ENCODE assay signal across 14 mouse cellular contexts in genomic region chr2:166974177-166974872, GRCm38 (mm10). TPM values are rescaled to one million over a fixed set of nuclear protein-coding genes. Genes with fewer than 3 reads are reported as not detected.
DNase-seq lines count a peak whose midpoint lies in the region; ATAC-seq and TF ChIP-seq lines count a peak whose summit lies in the region.
"Had no signal": no experiment of that assay in that cellular context is flagged by ENCODE, and none has a peak within 500 bp of the region (broad histone marks: within the 10 kb centered on the region; RNA-seq: fewer than 3 reads in every experiment).

No protein-coding gene starts in this region.

- ATAC-seq in kidney, embryonic 15.5 days (replicated peaks; ENCODE audit: low FRiP score) = no peak
- peak; percentile 44 for ATAC-seq in megakaryocyte progenitor cell, adult 5-6 weeks (replicated peaks; ENCODE audit: poor library complexity)
- ATAC-seq: hindbrain, postnatal 0 days; midbrain, embryonic 16.5 days had no signal

- whole genome bisulfite sequencing in kidney, embryonic 15.5 days = 81% methylated on average over 6 of the region's 6 CpGs
- WGBS in bone marrow, adult 2 months = 38% methylated on average over 6 of the region's 6 CpGs

- H3K4me3 ChIP-seq in kidney, embryonic 15.5 days (replicated peaks) = no peak overlapping the region
- H3K4me3 ChIP-seq in bone marrow, adult 2 months (replicated peaks; ENCODE audit: control insufficient read depth, low read depth, low read length) = no peak overlapping the region
- H3K4me3 ChIP-seq in embryonic fibroblast, embryonic 13.5 days (ENCODE audit: insufficient read depth, low read length) = no peak overlapping the region
- H3K4me3 ChIP-seq: embryonic facial prominence, embryonic 12.5 days; heart, embryonic 12.5 days had no signal

- H3K36me3 ChIP-seq in kidney, embryonic 15.5 days = no peaks in the 10 kb centered on the region
- H3K36me3 ChIP-seq: embryonic facial prominence, embryonic 12.5 days; heart, embryonic 12.5 days had no signal

- H3K4me2 ChIP-seq in kidney, embryonic 15.5 days = no peak overlapping the region
- H3K4me2 ChIP-seq: embryonic facial prominence, embryonic 12.5 days; heart, embryonic 12.5 days had no signal

- H3K27me3 ChIP-seq in kidney, embryonic 15.5 days = no peaks in the 10 kb centered on the region
- H3K27me3 ChIP-seq: embryonic facial prominence, embryonic 12.5 days; heart, embryonic 12.5 days had no signal

- H3K4me1 ChIP-seq in kidney, embryonic 15.5 days = peaks cover 30% of the 10 kb centered on the region
- H3K4me1 ChIP-seq in bone marrow, adult 2 months (ENCODE audit: control insufficient read depth, insufficient read depth, low read length) = peaks cover 3% of the 10 kb centered on the region; the same call in 1 of the 2 replicates
- H3K4me1 ChIP-seq in embryonic fibroblast, embryonic 13.5 days (ENCODE audit: control insufficient read depth, insufficient read depth, low read length) = peaks cover 32% of the 10 kb centered on the region

- H3K9me3 ChIP-seq in kidney, embryonic 15.5 days (replicated peaks) = no peaks in the 10 kb centered on the region
- H3K9me3 ChIP-seq: embryonic facial prominence, embryonic 12.5 days; heart, embryonic 12.5 days had no signal

- no peak overlapping the region for H3K9ac ChIP-seq in kidney, embryonic 15.5 days
- H3K9ac ChIP-seq: embryonic facial prominence, embryonic 12.5 days; heart, embryonic 12.5 days had no signal

- TF ChIP-seq CTCF in bone marrow, adult 2 months (IDR thresholded peaks at IDR 0.05; ENCODE audit: control insufficient read depth, insufficient read depth, low read length) = no peak
- TF ChIP-seq CTCF in embryonic fibroblast, embryonic 13.5 days (IDR thresholded peaks at IDR 0.05; ENCODE audit: borderline replicate concordance, insufficient read depth, low read length) = no peak

- peak overlapping the region; percentile 51; the same call in 1 of the 2 replicates for H3K27ac ChIP-seq in kidney, embryonic 15.5 days
- H3K27ac ChIP-seq in bone marrow, adult 2 months (ENCODE audit: control insufficient read depth, insufficient read depth, low read depth, low read length, poor library complexity) = peak overlapping the region; percentile 43; the same call in 1 of the 2 replicates
- peak overlapping the region; percentile 86; the same call in 1 of the 2 replicates for H3K27ac ChIP-seq in embryonic fibroblast, embryonic 13.5 days (ENCODE audit: insufficient read depth, low read length)
- H3K27ac ChIP-seq: embryonic facial prominence, embryonic 12.5 days; hindbrain, postnatal 0 days had no signal

- no peak for DNase-seq in kidney, postnatal 25 days
- no peak for DNase-seq in right cerebral cortex, postnatal 4 days
- no peak for DNase-seq in ovary, postnatal 10 days (ENCODE audit: low spot score)
- DNase-seq: adrenal gland, postnatal 36 days; cerebellum, postnatal 10 days; kidney, postnatal 36 days had no signal

- no peak for TF ChIP-seq POLR2A in bone marrow, adult 2 months (IDR thresholded peaks at IDR 0.05; ENCODE audit: borderline replicate concordance, control insufficient read depth, low read depth, low read length)
- no peak for TF ChIP-seq POLR2A in embryonic fibroblast, embryonic 13.5 days (IDR thresholded peaks at IDR 0.05; ENCODE audit: low read depth, low read length)

RNA-seq across cellular contexts. Expression of gene Stau1, which starts 21.8 kb away (rescaled TPM):
- 86.4 and 88.7 TPM in 2 replicates for polyA plus RNA-seq in kidney, embryonic 15.5 days (2015; fragmentation: Nextera tagmentation; extraction: Ambion mirVana)
- 20.6 and 36.0 TPM in 2 replicates for polyA plus RNA-seq in bone marrow, adult 2 months (2011; ENCODE audit: insufficient read depth, insufficient read length, low replicate concordance, missing spikeins)
- polyA plus RNA-seq in embryonic fibroblast, embryonic 13.5 days (2011; ENCODE audit: insufficient read length, low read depth, missing spikeins) = 72.5 and 74.9 TPM in 2 replicates
- total RNA-seq in megakaryocyte progenitor cell, adult 5-6 weeks (2015) = 35.7 and 36.0 TPM in 2 replicates
- 30.1 and 32.1 TPM in 2 replicates for total RNA-seq in megakaryocyte progenitor cell, adult 5-6 weeks (2017)

RNA-seq across cellular contexts. Expression of gene Ddx27, which starts 40.7 kb away (rescaled TPM):
- 57.7 and 59.4 TPM in 2 replicates for polyA plus RNA-seq in kidney, embryonic 15.5 days (2015; fragmentation: Nextera tagmentation; extraction: Ambion mirVana)
- polyA plus RNA-seq in bone marrow, adult 2 months (2011; ENCODE audit: insufficient read depth, insufficient read length, low replicate concordance, missing spikeins) = 42.2 and 54.4 TPM in 2 replicates
- polyA plus RNA-seq in embryonic fibroblast, embryonic 13.5 days (2011; ENCODE audit: insufficient read length, low read depth, missing spikeins) = 29.9 and 31.6 TPM in 2 replicates
- total RNA-seq in megakaryocyte progenitor cell, adult 5-6 weeks (2015) = 34.4 and 35.0 TPM in 2 replicates
- total RNA-seq in megakaryocyte progenitor cell, adult 5-6 weeks (2017) = 105 and 132 TPM in 2 replicates
